Mouse (Mus musculus) cerebellum, adult 9-11 months (tissue): ENCODE results near the gene Plxdc2.

Experiments
- DNase-seq: peaks from one replicate; pipeline ENCODE4 v3.0.0; 2022

The Plxdc2 gene

DNA sequence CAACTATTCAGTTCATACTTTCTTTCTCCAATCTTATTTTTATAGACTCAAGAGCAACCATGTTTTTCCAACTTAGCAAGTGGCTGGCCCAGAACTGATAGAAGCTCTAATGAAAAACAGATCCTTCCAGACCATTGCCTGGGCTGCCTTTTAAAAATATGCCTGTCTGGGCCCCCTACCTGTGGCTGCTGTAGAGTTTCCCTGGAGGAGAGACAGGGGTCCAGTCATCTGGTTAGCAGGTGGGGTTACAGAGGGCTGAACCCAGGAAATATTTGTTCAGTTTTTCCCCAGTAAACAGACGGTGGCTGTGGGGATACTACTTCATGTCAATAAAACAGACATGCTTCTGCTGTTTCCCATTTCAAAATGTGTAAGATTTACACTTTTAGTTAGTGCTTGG, 222.0 kb downstream of the Plxdc2 start:
- no peak for DNase-seq

DNA sequence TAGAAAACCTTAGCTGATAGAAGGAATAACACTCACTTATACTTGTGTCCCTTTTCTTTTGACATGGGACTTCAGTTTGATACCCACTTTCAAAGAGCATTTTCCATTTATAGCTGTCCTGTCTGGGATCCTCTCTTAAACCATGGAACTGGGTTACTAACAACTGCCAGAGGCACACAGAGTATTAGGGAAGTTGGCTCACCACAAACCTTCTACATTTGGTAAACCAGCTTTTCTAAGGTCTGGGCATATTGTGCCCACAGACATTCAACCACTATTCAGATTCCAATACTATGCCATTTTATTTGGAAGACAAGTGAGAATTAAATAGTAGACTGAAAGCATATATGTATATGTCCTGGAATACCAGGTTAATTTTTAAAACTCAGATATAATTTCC, 232.4 kb downstream of the Plxdc2 start:
- no peak for DNase-seq

DNA sequence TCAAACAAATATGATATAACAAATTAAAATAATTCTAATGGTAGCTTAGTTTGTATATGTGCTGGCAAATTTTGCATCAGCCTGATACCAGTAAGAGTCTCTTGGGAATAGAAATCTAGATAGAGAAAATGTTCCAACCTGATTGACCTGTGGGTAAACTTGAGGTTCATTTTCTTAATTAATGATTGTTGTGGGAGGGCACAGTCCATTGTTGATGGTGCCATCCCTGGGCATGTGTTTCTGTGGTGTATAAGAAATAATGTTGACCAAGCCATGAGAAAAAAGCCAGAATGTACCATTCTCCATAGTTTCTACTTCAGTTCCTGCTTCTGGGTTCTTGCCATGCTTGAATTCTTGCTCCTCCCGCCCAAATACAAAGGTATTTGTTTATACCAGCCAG, 239.3 kb downstream of the Plxdc2 start:
- no peak for DNase-seq

DNA sequence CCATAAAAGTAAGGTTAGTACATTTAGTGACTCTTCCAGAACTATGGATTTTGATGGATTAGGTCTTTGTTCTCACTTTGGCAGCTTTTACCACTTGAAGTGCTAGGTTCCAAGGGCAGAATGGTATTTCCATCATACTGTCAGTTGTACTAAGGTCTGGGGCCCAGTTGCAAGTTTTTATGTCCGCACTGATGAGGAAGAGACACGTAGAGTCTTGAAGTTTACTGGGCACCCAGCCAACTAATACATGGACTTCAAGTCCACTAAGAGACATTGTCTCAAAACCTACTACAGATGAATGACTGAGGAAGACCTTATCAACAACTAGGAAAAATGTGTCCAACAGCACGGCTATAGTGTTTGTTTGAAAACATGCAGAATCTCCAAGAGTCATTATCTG, 242.1 kb downstream of the Plxdc2 start:
- DNase-seq: no peak

DNA sequence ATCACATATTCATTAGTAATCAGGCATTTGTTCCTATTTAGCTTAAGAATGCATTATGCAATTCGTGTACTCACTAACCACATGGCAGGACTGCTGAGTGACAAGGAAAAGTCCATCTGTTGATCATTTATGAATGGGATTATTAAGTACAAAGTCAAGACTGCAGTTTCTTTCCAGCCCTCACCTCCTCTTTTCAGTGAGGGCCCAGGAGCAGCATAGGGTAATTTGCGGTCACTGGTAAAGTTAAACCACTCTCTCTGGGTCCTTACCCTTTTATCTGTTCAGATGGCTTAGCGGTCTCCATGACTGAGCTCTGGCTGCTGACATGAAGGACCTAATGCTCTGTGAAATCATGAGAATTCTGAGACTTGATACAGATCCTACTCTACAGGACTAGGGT, 248.2 kb downstream of the Plxdc2 start:
- no peak for DNase-seq

DNA sequence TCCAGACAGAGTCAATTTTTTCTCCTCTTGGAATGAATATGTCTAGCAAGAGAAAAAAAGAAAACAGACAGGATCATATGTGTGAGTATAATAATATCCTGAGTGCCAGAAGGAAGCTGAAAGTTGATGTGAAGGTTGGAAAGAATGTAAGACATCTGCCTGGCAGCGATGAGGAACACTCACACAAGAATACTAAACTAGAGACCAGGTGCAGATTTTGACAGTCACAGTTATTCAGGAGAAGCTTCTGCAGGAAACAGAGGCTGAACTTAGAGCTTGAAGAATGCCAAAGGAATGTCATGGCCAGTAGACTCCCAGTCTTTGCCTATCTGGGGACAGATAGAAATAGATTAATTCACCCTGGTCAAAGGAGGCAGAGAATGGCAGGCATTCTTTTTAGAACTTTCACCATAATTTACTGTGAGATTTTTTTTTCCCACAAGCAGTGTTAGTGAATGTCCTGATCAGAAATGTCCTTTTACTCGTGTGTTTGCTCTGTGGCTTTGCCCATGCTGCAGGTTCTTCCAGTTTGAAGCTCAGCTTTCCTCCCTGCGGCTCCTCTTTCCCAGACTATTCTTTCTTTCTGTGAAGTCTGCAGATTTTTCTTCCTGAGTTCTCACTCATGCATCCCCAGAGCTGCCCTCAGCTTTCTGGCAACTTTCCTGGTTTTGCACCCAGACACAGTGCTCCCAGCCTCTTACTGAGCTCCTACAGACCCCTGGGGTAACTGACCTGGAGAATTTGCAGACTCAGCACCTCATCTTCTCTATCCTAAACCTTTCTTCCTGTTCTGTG, 251.9 kb downstream of the Plxdc2 start:
- DNase-seq: no peak

DNA sequence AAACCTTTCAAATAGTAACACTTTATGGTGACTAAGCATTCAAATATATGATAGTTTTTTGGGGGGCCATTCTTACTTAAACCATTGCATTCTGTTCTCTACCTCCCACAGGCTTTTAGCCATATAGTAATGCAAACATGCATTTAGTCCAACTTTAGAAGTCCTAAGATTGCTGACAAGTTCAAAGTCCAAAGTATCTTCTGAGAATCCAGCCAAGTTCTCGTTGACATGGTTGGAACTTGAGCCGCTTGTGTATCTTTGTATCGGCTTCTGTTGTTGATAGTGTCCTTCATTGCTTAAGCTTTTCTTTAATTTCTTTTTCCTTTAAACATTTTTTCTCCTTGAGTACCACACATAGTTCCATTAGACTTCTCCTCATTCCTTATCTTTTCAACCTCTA, 286.0 kb downstream of the Plxdc2 start:
- no peak for DNase-seq

DNA sequence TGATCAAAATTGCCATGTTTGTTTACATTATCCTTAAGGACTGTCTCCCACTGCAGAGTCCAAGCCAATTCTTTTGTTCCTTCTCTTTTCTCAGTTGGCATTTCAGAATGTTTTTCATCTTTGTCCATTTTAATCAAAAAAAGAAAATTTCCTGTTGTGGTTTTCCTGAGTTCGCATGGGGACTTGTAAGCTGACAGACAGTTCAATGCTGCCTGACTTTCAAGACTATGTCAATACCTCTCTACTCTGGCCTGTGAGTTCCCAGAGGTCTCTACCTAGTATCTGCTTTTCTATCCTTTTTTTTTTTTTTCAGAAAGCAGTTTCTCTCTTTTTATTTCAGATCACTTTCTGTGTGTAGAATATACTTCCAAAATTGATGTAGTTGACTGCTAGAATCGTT, 295.6 kb downstream of the Plxdc2 start:
- no peak for DNase-seq

DNA sequence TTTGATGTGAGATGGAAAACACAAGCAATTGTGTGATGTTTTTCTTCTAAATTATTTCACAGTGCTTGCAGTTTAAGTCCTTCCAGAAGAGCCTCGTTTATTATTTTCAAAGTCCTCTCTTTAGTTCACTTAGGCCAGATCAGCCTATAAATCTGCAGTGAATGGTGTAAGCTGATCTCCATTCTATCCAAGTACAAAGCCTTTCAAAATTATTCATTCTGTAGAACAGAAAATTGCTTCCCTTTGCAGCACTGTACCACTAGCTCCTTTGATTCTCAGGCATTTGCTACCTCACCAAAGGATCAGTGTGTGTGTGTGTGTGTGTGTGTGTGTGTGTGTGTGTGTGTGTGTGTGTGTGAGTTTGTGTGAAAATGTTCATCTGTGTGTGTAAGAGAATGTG, 308.4 kb downstream of the Plxdc2 start:
- no peak for DNase-seq

DNA sequence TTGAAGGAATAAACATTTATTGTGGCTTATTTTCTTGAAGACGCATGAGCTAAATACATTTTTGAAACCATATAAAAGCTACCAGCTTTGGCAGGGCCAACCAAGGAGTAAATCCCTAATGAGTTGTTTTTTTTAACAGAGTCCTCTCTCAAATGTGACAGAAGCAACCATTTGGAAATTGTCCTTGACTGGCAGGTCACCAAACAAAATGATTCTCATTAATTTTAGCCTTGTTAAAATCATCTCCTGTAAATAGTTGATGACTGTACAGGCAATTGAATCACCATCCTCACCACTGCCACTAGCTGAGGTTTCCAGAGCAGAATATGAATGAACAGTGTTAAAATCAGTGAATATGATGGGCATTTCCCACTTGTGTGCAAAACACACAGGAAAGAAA, 312.3 kb downstream of the Plxdc2 start:
- no peak for DNase-seq

DNA sequence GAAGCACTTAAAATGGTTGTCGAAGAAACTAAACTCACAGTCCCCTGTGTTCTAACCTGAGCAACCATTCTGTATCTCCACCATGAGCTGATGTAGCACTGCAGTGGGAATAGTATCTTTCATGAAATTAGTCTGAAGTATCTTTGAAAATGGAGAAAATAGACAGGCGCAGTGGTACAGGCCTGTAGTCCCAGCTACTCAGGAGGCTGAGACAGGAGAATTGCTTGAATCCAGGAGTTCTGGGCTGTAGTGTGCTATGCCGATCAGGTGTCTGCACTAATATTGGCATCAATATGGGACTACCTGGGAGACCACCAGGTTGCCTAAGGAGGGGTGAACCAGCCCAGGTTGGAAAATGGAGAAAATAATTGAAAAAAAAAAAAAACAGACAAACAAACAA, 326.8 kb downstream of the Plxdc2 start:
- DNase-seq: no peak

DNA sequence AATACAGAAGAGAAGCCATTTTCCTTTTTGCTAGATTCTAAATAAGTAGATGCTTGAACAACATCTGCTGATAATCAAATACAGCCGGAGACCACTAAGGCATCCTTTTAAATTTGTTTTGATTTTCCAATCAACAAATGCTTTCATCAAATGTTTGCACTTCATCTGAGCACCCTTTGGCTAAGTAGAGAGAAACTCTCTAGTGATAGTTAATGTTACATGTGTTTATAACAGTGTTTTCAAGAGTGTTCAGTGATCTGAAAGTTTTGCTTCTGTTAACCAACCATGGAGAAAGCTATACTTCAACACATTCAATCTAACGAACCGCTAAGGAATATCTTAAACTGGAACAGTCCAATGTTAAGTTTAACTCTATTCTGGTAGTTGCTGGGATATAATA, 327.6 kb downstream of the Plxdc2 start:
- no peak for DNase-seq

DNA sequence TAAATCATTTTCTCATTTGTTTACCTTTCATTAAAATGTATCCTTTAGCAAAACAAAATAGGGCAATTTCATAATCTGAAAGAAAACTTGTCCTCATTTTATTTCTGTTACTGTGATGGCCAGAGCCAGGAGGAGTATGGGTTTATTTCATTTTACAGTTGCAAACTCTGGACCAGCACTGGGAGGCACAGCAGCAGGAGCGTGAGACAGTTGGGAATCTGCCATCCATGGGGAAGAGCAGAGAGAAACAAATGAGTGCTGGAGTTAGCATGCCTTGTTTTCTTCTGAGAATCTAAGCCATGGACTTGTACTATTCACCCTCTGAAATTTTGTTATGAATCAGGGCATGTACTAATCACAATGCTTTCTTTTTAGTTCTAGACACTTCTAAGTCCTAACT, 328.4 kb downstream of the Plxdc2 start:
- DNase-seq: no peak

DNA sequence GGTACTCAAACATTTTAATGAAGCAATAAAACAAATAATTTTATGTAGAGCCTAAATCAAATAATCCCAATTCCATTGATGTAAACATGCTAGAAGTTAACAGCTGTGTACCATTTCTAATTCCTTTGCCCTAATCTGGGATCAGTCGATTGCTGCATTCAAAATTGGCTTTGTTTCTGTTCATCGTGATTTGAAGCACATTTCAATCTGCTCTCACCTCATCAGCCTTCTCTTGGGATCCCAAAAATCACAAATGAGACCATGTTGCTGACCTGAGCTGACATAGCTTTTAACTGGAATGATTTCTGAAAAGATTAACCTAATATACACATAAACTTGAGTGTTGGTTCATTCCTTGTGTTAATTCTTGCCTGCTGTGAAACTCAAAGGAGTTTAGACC, 340.3 kb downstream of the Plxdc2 start:
- DNase-seq: no peak

DNA sequence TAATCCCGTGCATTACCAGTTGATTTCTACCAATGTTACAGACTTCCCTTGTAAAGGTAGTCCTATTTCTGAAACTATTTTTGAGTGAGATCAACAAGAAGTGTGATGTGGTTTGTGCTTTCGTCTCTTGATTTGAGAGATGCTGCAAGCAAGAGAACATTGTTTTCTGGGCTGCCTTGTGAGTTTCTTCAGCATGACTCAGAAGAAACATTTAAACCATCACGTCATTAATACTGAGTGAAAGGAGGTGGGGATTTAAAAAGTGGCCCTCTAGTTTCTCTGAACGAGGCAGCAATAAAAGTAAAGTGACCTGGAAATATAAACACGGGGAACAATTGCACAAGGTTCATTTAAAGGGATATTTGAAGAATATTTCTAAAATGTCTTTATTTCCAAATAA, 341.1 kb downstream of the Plxdc2 start:
- no peak for DNase-seq

DNA sequence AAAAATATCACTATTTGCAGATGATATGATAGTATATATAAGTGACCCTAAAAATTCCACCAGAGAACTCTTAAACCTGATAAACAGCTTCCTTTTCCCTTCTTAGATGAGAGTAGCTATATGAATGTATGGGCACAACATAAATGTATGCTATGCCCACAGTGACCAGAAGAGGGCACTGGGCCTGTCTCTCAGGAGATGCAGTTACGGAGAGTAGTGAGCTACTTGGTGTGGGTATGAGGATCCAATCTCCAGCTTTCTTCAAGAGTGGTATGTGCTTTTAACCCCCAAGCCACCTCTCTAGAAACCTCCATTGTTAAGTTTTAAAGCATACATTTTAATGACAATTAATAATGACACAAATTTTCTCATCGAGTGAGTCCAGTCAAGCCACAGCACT, 350.1 kb downstream of the Plxdc2 start:
- DNase-seq: no peak

DNA sequence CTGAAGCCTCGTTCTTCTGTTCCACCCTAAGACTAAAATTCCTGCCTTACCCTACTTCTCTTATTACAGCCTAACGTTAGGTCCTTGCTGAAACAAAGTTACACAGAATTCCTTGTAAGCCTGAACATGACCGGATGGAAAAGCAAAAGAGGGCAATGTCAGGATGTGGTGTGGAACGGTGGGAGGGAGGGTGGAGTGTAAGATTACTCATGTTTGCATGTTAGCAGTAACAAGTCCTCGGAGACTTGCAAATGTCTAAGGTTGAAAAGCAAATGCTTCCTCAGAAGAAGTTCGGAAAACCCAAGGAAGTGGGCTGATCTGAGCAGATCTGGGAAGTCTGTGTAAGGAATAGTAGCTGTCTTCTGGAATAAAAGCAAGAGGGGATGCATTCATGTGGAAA, 353.8 kb downstream of the Plxdc2 start:
- DNase-seq: no peak

DNA sequence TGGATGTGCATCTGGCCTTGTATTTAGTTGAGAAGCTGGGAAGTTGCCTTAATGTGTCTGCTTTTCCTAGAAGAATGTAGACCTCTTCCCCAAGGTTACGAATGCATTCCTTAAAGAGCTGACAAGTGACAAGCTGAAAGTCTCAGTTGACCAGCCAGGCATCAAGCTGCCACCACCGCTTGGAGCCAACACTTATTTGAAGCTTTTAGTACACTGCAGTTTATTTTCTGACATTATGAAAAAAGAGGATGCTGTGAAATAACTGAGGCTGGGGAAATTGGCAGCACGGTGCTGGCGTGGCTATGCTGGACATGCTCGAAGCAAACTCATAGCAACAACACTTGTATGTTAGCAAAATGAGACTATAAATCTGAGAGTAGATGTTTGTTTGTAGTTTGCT, 374.9 kb downstream of the Plxdc2 start:
- no peak for DNase-seq

DNA sequence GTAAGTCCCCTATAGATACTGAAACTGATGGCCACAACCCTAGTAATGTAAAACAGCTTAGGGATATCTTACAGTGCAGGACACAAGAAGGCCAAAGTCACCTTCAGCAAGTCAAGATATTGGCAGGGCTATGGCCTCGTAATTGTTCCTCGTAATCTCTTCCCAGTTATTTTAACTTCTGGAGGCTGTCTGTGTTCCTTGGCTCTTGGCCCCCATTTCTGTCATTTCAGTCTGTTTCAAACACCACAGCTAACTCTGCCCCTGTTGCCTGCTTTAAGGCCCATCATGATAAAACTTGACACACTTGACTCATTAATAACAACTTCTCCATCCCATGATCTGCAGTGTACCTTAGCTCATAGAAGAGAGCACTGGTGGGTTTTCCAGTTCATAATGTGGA, 378.3 kb downstream of the Plxdc2 start:
- DNase-seq: no peak

DNA sequence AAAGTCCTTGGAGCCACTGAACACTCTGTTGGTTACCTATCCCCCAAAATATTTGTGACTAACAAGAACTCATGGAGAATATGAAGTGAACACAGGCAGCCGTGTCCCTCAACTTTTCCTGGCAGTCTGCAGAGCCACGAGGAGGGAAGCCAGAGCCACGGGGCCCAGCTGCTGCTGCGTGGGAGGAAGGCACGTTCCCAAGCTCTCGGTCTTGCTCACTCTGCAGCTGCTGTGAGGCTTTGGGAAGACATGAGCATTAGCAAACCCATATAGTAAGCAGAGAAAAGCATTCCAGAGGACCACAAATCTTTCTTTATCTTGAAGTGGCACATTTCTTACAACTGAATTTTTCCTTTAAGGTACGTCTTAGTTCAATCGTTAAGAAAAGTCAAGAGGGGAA, 382.1 kb downstream of the Plxdc2 start:
- DNase-seq: no peak

DNA sequence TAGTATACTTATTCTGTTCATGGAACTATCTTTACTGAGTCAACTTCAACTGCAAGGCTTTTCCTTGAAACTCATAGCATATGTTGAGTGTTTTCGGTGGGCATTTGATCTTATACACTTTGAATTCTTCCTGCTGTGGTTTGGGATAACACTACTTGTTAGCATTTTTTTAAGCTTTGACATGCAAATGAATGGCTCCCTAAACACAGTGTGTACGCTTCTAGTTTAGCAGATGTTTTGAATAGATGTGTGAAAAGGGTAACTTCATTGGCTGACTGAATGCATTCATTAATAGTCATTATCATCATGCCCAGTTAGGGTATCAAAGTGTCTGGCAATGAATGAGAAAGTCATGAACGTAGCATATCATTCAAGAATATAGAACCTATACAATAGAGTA, 385.7 kb downstream of the Plxdc2 start:
- DNase-seq: no peak

DNA sequence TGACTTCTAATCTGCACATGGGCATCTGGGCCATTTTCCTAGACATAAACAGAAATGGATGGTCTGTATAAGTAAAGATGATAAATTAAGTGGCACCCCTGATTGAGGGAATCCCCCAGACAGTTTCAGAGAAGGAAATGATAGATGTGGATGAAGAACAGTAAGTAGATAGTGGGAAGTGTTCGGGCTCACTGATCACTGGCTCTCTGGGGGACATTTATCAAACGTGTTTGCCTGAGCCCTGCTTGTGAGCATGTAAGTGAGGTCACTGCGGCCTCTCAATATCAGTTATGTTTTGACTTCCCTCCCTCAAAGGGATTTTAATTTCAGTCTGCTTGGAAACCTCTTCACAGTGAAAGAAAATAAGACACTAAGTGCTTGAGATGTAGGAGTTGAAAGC, 387.5 kb downstream of the Plxdc2 start:
- no peak for DNase-seq

DNA sequence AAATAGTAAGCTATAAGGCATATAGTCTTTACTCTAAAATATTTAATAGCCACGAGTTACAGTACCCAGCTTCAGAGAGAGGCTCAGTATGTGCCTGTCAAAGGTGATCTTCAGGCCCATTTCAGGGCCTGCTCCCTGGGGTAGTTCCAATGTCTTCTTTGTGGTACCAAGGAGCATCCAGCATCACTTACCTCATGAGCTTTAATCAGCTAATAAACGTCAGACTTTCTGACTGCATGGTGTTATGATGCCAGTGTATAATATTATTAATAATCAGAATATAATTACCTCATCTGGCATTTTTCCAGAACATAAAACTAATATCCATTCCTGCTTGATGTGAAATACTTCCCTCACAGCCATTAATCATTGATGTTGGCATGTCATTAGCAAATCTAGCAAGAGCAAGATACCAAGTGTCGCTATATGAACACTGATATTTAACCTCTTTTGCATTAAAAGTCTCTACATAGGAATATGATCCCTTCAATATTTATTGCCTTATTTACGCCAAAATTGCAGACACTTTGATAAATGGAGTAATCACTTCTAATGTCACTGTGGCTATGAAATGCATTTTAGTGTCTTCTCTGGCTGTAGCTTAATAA, 393.3 kb downstream of the Plxdc2 start:
- no peak for DNase-seq

DNA sequence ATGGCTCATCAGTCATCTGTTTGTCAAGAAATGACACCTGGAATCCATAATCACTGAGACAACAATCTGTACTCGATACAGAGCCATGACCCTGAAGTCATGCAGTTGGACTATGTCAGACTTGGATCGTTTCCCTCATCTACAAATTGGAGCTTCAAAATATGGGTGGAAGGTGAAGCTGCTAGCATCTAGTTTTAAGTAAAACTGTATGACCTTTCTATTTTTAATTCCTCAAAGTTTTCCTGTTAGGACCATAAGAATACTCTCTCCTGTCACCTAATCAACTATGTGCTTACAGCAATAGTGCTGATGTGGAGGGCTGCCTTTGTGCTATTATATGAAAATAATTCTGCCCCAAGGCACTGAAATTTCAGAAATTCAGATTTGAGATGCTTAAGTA, 401.1 kb downstream of the Plxdc2 start:
- no peak for DNase-seq

DNA sequence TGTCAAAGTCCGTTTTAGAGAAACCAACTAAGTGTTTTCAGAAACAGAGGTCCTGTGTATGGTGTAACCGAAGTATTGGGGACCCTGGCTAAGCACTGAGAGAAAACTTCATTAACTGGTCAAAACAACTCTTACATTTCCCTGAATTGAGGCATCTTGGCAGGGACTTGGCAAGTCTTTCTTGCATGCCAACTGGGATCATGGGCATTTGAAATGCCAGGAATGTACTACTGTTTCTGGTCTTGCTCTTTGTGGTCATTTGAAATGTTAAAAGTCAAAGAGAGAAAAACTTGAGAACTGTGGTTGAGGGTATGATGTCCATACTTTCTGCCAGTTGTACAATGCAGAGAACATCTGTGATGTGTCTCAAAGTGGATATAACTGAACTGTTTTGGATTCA, 403.7 kb downstream of the Plxdc2 start:
- DNase-seq: no peak
